Comparison of ENCODE assay signal across 18 mouse cellular contexts in the genomic region with DNA sequence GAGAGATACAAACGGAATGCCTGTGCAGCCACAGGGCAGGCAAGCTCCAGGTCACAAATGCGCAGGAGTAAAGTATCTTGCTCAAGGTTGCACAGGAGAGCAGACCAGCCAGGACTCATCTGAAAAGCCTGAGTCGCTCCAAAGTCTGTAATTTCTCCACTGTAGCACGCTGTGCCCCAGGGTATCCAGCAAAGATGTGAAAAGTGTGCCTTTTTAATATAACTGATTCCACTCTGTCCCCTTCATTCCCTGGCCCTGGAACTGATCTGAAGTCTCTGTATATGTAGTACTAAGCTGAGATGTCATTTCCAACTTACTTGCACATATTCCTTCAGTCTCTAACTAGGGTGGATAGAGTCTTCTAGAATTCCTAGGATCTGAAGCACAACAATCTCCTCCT. TPM values are rescaled to one million over a fixed set of nuclear protein-coding genes. Genes with fewer than 3 reads are reported as not detected.
"Had no signal": no experiment of that assay in that cellular context is flagged by ENCODE, and none has a peak within 500 bp of the region (broad histone marks: within the 10 kb centered on the region; RNA-seq: fewer than 3 reads in every experiment).

No protein-coding gene starts in this region.

- H3K4me3 ChIP-seq: layer of hippocampus, adult 2 months; left cerebral cortex, adult 2 months; liver, embryonic 13.5 days; midbrain, embryonic 13.5 days; myocyte had no signal

- H3K4me1 ChIP-seq: liver, embryonic 13.5 days; midbrain, embryonic 13.5 days had no signal

- DNase-seq: kidney, adult 2 months; kidney, postnatal 25 days; layer of hippocampus, adult 9-11 months; layer of hippocampus, postnatal 36 days; liver, embryonic 13.5 days; lung, embryonic 14.5 days; lung, postnatal 36 days; thymus, adult 2 months; thymus, postnatal 14 days had no signal

- H3K9ac ChIP-seq: liver, embryonic 13.5 days; lung, embryonic 14.5 days; midbrain, embryonic 13.5 days had no signal

- H3K9me3 ChIP-seq: liver, embryonic 13.5 days; midbrain, embryonic 13.5 days had no signal

- H3K4me2 ChIP-seq: liver, embryonic 13.5 days; lung, embryonic 14.5 days; midbrain, embryonic 13.5 days had no signal

- ATAC-seq: lung, postnatal 0 days; midbrain, embryonic 13.5 days; midbrain, embryonic 16.5 days had no signal

- H3K36me3 ChIP-seq: liver, embryonic 13.5 days; midbrain, embryonic 13.5 days had no signal

- H3K27ac ChIP-seq: kidney, postnatal 0 days; layer of hippocampus, adult 2 months; left cerebral cortex, adult 2 months; liver, embryonic 13.5 days; midbrain, embryonic 13.5 days; stomach, postnatal 0 days had no signal

RNA-seq across cellular contexts. Expression of gene Ltbp2, which starts 6.5 kb away (rescaled TPM):
- total RNA-seq: monocyte, adult 5-6 weeks had no signal
